Mouse (Mus musculus): ENCODE measurements around the gene Mindy4. TPM values are rescaled to one million over a fixed set of nuclear protein-coding genes. Genes with fewer than 3 reads are reported as not detected.

Gene Mindy4
- total RNA-seq, 2 experiments from 2014 or later = 4.9 to 5.2 TPM

DNA sequence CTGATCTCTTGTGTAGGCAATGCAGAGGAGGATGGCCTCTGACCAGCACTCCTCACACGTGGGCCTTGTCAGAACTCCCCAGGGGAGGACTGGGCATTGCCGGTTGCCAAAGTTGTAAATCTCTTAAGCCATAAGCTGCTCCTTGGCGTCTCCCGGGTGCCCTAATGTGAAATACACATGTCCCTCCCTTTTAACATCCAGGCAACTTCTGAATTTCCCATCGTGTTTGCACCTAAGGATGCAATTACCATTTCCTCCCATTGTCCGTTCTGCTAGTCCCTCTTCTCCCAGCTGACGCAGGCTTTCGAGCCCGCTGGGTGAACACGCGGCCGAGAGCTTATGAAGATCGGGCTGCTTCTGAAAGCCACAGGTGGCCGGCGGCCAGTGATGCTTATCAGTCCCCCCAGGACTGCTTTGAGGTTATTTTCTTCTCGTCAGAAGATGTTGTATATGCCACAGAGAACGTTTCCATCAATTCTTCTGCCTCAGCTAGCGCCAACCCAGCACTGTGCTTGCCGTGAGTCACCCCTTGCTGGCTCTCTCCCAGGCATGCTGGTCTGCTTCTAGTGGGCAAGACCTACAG lies 91.5 kb downstream of the Mindy4 start:
- intact Hi-C loops (cut with DNase I) = loop anchor here (1.0 kb wide), 1 partner anchor 49 kb away; no protein-coding TSS in a partner anchor
- DNase-seq = peak; percentile 62 to 63

DNA sequence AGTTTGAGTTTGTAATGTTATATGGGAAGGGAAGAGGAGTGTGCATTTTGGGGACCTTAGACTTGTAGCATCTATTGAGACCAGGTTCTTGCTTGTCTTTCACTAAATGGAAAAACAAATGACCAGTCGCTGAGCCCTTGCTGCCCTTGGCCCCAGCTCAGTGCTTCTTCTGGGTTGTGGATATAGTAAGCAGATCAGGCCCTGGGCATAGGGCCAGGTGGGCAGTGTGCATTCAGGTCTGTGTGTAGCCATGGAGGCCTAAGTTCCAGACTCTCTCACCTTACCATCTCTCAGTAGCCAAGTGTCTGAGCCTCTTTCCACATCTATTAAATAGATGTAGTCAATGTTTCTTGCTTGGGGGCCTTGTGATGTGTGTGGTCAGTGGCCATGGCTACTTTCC lies 92.1 kb downstream of the Mindy4 start:
- intact Hi-C loops (cut with DNase I) = no loop called here

DNA sequence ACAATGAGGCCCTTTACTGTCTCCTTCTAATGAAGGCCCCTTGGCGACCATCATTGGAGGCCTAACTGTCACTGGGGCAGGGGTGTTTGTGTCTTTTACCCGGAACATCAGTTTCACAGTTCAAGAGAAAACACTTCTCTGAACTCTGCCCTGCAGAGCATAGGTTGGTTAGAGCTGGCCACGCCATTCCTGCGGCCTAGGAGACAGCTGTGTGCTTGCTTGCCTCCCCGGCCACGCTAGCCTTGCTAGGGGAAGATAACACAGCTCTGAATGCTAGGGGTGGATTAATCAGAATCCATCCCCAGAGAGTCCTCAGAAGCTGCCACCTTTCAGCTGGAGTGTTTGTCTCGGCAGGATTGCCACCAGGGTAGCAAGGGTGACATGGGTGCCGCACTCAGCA lies 96.3 kb downstream of the Mindy4 start:
- no peak for DNase-seq
- intact Hi-C loops (cut with DNase I) = no loop called here

More for the DNA sequence above, 92.1 kb downstream of the Mindy4 start:
- no peak for DNase-seq

DNA sequence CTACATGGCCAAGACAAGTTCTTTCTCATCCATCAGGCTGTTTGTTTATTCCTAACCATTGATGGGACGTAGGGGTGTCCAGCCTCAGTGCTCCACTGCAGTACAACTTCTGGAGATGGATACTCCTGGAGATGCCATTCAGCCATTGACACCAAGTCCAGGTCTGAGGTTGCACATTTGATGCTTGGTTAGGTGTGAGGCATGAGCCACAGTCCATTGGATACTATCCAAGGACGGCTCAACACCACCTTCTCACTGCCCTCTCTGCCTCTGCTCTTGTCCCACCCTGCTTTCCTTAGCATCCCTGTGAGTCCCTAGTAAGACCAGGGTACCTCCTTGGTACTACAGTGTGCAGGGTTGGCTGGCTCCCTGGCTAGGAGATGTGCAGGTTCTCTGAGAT lies 96.7 kb downstream of the Mindy4 start:
- no peak for DNase-seq
- intact Hi-C loops (cut with DNase I) = no loop called here

DNA sequence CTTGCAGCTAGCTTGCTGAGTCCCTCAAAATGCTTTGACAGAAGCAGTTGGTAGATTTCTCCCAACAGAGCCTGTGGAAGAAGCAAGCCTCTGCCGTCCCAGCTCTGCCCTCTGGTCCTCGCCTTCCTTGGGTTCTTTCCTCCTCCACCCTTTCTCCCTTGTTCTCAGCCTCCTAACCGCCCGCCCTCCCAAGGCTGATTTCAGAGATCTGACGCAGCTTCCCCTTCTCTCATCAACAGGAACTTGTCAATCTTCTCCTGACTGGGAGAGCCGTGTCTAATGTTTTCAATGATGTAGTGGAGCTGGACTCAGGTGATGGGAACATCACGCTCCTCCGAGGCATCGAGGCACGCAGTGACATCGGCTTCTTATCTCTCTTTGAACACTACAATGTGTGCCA lies 97.5 kb downstream of the Mindy4 start:
- DNase-seq = no peak
- intact Hi-C loops (cut with DNase I) = no loop called here

DNA sequence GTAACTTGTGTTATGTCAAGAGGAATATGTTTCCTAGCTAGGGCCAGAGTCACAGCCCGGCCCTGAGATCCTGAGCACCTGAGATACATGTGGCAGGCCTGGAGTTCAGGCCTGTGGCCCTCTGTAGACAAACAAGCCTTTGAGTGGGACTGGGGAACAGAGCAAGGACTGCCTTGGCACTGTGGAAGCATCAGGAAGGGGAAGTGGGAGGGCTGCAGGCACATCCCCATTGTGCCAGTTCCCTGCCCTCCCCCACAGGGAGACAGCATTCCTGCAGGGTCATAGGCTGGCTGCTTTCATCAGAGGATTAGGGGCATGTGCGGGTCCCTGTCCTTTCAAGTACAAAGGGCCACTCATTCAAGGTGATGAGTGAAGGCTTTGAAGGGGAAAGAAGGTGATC lies 107.0 kb downstream of the Mindy4 start:
- intact Hi-C loops (cut with DNase I) = no loop called here
- DNase-seq = no peak

DNA sequence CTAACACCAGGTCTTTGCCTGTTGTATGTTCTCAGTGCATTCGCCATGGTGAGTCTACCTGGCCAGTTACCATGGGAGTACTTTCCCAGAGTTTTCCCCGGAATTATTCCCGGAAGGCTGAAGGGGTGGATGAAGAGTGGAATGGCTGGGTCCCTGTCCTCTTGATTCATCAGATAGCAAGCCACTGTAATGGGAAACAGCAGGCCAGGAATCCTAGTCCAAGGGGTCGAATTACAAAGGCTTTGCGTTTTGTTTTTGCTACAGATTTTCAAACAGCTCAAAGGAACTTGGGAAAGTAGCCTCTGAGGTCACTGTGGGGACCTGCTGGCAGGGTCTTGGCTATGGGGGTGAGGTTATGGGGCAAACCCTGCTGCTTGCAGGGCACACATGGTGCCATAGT lies 108.8 kb downstream of the Mindy4 start:
- intact Hi-C loops (cut with DNase I) = no loop called here
- no peak for DNase-seq

DNA sequence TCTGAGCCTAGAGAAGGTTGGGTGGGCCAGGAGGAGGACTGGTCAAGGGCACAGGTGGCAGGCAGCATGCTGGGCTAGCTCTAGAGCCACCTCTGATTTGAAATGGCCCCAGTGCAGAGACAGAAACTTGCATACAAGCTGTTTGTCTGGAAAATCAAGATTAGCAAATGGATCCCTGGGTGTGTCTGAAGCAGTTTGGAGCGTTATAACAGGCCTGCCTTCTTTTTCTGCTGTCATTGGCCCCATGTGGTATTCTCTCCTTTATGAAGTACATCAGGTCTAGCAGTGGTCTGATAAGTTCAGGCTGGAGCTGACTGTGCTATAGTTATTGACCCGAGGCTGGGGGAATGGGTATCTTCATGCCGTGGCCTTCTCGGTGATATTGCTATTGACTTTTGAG lies 110.7 kb downstream of the Mindy4 start:
- DNase-seq = no peak
- intact Hi-C loops (cut with DNase I) = no loop called here

DNA sequence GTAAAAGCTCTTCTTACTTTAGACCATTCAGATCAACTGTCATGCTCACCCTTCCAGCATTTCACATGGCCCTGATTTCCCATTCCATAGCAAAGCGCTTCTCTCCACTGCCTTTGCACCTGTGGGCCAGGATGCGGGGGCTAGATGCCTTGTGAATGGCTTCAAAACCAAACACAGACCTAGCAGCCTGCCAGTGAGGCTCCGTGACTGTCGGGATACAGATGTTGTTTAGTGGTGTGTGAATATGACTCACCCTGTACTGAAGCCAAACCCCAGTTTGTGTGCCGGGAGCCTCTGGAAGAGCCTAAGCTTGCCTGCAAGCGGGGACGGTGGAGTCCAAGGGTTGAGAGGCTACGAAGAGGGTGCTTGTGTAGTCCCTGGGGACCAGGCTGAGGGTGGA lies 111.4 kb downstream of the Mindy4 start:
- DNase-seq = peak in 1 of 2 experiments; percentile 41
- intact Hi-C loops (cut with DNase I) = no loop called here

DNA sequence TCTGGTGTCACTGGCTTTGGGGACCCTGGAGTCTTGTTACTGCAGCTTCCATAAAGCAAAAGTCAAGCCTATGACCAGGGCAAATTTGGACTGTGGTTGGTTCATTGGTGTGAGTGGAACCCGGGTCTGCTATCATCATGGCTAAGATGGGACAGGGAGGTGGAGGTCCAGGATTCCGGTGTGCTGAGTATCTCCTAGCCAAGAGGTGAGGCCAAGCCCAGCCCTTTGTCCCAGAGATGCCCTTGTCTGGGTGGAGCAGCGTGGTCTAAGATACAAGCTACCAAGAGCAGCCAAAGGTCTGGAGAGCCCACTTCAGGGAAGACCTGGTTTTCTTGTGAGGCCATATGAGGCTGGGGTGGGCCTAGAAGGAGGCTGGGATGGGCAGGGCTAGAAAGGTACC lies 115.4 kb downstream of the Mindy4 start:
- intact Hi-C loops (cut with DNase I) = no loop called here
- no peak for DNase-seq

DNA sequence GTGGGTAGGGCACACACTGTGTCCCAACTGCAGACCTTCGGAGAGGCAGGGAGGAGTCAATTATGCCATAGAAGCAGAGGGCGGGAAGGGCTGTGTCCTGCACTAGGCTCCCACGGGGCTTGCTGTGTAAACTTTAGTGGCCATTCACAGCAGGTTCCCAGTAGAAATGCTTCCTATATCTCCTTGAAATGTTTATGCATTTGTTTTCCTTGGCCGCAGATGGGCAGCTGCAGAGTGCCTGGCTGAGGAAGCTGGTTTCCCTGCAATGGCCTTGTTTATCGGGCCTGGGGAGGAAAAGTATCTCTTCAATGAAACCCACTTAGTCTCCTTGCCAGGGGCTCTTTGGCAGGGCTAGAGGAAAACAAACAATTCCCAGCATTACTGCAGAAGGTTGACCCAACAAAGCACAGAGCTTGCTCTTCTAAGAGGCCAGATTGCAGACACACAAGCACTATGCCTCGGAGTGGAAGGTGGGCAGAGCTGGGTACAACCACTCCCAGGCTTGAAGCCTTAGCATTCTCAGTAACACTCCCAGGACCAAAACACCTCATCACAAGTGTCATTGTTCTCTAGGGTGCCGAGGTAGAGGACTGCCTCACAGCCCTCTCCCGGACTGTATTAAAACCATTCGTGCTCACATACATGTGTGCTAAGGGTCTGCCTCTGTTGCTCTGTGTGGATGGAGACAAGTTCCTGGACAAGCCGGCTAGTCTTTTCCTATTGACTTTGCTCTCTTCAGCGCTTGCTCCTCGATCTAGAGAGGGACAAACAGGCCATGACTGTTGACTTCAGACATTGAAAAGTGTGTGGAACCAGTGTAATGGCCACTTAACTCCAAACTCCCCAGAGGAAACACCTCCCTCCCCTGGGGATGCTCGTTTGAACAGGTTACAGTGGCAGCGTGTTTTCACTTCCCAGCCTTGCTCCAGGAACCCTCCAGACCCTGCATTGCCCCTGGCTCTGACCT lies 116.7 kb downstream of the Mindy4 start:
- intact Hi-C loops (cut with DNase I) = no loop called here
- DNase-seq = peak in 1 of 2 experiments; percentile 46

DNA sequence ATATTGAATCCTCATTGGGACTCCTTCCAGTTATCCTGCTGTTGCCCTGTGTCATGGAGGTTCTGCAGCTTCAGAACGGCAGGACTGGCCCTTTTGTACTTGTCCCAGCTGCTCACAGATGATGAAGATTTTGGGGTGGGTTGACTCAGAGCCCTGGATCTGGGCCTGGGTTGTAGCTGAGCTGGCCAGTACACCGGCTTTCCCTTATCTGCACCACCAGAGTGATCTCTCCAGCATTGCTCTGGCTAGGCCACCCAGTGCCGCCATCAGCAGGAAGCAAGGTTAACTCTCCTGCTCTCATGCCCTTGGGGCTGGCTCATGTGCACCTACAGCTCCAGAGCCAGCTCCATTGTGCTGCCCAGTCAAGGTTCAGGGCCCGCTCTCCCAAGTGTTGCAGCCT lies 117.7 kb downstream of the Mindy4 start:
- DNase-seq = peak; percentile 52 to 59
- intact Hi-C loops (cut with DNase I) = no loop called here

DNA sequence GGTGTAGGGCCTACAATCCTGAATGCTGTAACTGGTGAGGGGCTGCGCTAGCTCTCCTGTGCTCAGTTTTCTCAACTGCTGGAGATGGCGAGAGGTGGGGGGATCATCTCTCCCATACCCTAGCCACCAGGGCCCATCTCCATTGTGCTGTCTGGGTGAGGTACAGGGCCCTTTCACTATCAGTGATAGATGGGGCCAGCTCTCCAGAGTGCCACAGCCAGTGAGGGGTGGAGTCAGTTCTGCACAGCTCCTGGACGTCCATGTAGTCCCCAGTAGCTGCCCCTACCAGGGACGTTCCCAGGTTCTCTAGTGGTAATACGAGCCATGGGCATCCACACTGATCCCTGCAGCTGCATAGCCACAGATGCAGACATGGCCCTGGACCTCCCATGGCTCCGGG lies 118.3 kb downstream of the Mindy4 start:
- intact Hi-C loops (cut with DNase I) = no loop called here
- no peak for DNase-seq

DNA sequence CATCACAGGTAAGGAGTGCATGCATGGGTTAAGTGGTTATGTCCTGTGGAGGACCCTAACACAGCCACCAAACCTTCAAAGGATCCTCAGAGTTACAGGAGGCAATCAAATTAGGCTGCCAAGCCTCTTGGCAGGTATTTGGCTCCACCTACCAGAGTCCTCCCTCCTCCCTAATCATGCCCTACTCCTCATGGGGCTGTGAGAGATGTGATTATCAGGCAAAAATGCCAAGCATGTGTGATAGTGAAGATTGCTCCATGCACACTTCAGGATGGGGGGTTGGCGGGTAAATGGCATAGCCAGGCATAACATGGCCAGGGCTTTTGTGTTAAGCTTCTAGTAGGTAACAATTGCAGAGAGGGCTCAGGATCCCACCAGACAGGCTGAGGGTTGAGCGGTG lies 119.8 kb downstream of the Mindy4 start:
- no peak for DNase-seq
- intact Hi-C loops (cut with DNase I) = no loop called here

DNA sequence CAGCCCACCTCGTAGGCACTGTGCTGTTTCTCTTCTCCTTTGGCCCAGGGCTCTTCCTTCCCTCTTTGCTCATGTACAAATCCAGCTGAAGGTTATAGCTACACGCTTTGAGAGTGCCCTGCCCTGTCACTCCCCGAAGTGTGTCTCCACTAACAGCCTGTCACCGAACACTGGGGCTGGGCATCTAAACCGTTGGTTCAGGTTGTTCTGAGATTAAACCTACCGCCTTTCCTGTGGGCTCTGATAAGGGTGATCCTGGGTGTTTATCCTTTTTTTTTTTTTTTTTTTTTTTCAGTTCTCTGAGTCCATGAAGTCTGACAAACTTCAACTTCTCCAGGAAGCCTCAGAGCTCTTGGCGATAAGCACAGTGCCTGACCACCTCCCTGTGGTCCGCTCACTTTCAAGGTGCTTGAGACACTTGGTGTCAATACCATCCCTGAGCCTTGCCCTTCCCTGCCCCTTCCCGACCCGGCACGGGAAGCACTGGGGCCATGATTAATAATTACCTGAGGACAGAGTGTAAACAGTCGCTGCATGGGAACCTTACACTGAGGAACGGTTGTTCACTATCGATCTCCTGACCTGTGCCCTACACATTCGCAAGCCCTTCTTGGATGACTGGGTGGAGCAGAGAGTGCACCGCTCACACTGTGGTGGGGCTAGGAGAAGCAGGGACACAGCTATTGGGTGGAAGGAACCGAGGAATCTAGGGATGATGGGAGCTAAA lies 120.9 kb downstream of the Mindy4 start:
- intact Hi-C loops (cut with DNase I) = no loop called here
- no peak for DNase-seq

DNA sequence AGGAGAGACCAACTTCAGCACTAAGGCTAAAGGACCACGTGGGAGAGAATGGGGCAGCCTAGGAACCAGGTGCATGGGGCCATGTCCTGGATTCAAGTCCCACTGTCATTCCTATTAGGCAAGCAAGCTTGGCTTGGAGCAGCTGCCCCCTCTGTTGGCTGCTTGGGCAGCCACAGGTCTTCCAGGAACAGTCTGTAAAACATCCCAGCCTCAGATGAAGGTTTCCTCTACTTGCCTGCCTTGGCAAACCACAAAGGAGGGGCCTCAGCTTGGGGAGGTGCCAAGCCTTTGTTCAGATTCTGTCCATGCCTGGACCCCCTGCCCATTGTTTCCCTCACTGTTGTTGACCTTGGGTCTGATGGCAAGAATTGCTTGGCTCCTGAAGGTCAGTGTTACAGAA lies 121.6 kb downstream of the Mindy4 start:
- DNase-seq = no peak
- intact Hi-C loops (cut with DNase I) = no loop called here

DNA sequence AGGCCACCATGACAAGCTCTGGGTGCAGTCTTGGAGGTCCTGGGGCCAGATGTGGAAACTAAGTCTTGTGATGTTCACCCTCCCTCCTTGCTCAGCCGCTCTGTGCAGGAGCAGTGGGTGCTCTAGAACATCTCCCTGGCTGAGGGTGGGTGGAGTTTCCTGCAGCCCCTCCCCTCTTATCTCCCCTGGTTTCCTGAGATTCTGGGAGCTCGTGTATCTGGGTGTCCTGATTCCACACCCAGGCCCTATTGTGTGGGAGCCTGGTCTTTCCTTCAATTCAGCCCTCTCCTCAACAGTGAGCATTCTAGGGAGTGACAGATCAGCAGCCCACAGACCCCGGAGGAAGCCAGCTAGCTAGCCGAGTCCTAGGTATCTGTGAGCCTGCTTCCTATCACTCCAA lies 123.1 kb downstream of the Mindy4 start:
- intact Hi-C loops (cut with DNase I) = no loop called here
- DNase-seq = no peak

DNA sequence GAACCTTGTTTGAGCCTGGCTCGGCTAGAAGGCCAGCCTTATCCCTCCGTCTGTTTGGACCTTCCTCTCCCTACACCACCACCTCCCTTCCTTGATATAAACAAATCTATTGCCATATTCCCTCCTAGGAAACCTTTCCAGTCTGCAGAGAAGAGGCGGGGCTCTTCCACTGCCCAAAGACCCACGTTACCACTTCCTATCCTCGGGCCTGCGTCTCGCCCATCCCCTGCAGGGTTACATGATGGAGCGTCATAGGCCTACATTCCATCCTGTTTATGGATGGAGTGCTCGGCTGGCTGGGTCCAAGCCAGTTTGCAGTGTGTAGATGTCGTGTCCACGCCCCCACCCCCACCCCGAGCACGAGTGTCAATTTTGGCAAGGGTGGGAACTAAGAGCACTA lies 124.1 kb downstream of the Mindy4 start:
- intact Hi-C loops (cut with DNase I) = no loop called here
- DNase-seq = no peak

DNA sequence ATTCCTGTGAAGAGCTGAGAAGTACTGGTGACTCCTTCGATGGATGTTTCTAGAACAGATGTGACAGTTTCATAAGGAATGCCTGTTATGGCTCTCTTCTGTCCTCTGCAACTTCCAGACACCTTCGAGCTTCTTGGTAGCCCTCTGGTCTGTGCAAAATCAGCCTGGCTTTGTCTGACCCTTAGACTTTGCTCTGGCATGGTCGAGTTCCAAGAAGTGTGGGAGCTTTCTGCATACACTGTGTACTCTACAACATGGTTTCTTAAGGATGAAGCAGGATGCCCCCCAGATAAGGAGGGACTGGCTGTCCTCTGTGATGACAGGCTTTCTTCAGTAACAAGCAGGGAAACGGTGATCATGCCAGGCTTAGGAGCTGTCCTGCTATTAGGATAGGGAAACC lies 125.0 kb downstream of the Mindy4 start:
- DNase-seq = no peak
- intact Hi-C loops (cut with DNase I) = no loop called here

DNA sequence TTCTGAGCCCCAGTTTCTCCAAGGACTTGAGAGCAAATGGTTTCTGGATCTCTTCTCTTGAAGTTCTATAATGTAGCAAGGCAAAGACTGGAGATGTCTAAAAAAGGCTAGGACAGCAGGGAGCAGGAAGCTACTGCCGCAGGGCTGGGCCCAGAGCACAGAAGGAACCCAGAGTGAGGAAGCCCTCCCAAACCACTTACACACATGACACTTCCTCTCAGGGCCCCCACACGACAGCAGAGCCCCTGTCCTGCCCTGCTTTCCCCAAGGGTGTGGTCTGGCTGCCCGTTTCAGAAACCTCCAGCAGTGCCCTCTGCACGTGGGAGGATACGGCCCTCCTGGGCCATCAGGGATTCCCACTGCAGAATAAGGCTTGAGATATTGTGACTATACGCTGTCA lies 128.1 kb downstream of the Mindy4 start:
- intact Hi-C loops (cut with DNase I) = no loop called here
- DNase-seq = no peak

DNA sequence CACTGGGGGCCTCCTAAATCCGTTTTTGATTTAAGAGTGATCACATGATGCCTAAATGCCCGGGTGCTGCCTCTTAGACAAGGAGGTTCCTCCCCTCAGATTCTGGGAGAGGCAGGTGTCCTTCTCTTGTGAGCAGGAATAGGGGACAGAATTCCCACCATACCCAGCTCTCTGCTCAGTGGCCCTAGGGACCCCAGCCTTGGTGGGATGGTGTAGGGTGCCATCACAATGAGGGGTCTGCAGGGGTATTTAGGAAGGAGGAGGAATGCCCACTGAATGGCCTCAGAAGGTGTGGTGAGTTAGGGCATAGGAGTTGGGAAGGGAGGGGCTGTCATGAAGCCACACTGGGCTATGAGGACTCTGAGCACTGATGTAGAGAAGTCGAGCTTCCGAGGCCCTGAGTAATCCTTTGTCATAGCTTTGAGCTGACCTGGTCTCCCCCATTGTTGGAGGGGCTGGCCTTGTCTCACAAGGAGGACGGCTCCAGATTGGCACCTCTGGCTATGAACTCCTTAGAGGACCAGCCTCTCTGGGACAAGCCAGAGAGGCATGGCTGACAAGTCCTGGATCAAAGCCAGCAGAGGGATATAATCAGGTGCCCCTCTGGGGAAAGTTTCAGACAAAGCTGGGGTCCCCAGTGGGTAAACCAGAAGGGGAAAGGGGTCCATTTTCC lies 129.1 kb downstream of the Mindy4 start:
- no peak for DNase-seq
- intact Hi-C loops (cut with DNase I) = no loop called here

All from heart, postnatal 10 days (tissue).